Mouse (Mus musculus) midbrain, embryonic 14.5 days (tissue): ENCODE results near the gene Daam1. TPM values are rescaled to one million over a fixed set of nuclear protein-coding genes. Genes with fewer than 3 reads are reported as not detected.

Source experiments
- polyA plus RNA-seq: library from polyadenylated mRNA; unstranded; fragments of >200 nt; fragmentation: Nextera tagmentation; extraction: Ambion mirVana; gene quantifications from 2 replicates; pipeline ENCODE4 v1.2.1, GENCODE M21; 2014

Daam1 gene
- polyA plus RNA-seq, 1 experiment from 2014 or later = 42.8 TPM

Other genes starting within 250 kb of the Daam1 start
- gene Gpr135, start 240.0 kb downstream of the Daam1 start, polyA plus RNA-seq = 4.6 and 7.4 TPM in 2 replicates